Mouse (Mus musculus): Measurements from ENCODE around the gene Sh3rf3. TPM values are rescaled to one million over a fixed set of nuclear protein-coding genes. Genes with fewer than 3 reads are reported as not detected.

Sh3rf3 gene
- polyA plus RNA-seq, 1 experiment = 1.5 TPM

DNA sequence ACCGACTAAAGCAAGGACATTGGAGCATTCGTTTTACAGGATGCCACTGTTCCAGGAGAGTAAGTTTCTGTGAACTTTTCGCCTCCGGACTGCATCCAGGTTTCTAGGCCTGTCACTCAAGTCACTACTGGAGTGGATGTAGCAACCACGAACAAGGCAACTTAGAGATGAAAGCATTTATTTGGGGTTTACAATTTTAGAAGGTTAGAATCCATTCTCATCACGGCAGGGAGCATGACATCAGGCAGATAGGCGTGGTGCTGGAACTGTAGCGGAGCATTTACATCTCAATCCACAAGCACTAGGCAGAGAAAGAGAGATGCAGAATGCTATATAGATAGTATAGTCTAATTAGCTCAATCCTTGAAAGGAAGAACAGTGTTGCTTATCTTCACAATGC is 95.3 kb downstream of the Sh3rf3 start:
- H3K36me3 ChIP-seq (ENCODE audit: control insufficient read depth, insufficient read depth, low read length) = no peaks in the 10 kb centered on the region
- H3K27ac ChIP-seq (ENCODE audit: insufficient read depth, low read length) = no peak overlapping the region
- H3K27me3 ChIP-seq (ENCODE audit: control insufficient read depth, insufficient read depth, low read length) = no peaks in the 10 kb centered on the region
- WGBS = 90% methylated on average over 8 of the region's 8 CpGs
- no peak overlapping the region for H3K4me3 ChIP-seq (ENCODE audit: extremely low read depth, insufficient read depth, insufficient read length)
- TF ChIP-seq CTCF (IDR thresholded peaks at IDR 0.05; ENCODE audit: extremely low read depth, insufficient read depth, insufficient read length, insufficient replicate concordance) = no peak
- no peak for TF ChIP-seq POLR2A (IDR thresholded peaks at IDR 0.05; ENCODE audit: low read depth, low read length)
- DNase-seq (ENCODE audit: low read depth in 1 of 2, low spot score in 2 of 2) = no peak
- H3K4me1 ChIP-seq (ENCODE audit: control insufficient read depth, insufficient read depth, insufficient read length) = no peaks in the 10 kb centered on the region

DNA sequence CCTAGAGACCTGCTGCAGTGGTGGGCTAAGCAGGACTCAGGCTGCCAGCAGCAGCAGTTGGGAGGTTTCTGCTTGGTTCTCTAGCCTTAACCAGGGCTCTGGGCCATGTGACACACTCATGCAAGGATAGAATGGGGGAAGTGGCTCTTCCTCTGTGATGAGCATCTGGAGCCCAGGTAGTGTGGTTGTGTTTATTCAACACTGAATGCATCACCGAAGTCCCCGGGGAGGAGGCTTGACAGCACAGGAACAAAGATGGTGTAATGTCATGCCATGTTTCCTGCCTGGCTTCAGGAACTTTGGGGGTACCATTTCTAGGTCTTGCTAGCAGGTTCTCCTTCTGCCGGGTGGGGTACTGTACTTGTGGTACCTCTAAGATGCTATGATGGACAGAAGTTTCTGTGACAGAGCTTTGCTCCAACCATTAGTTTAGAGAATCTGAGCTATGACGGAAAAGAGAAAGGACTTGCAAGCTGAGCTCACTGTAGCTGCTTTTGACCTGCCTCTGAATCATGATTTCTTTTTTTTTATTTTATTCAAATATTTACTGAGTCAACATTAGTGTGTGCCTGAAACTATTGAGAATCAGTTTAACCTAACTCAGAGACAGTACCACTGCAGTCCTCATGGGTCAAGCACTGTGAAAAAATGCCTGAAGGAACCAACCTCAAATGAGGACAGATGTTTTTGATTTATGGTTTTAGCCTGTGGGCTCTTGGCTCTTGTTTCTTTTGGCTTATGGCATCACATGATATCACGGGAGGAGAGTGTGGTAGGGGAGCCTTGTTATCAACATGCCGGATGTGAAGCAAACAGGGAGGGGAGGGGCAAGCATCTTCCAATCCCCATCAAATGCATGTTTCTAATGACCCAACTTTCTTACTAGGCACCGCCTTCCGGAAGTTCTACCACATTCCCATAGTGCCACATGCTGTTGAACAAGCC is 102.4 kb downstream of the Sh3rf3 start:
- Histone ChIP-seq H3K36me3 (ENCODE audit: control insufficient read depth, insufficient read depth, low read length) (no peaks in the 10 kb centered on the region), H3K27ac (ENCODE audit: insufficient read depth, low read length) (no peak overlapping the region), H3K27me3 (ENCODE audit: control insufficient read depth, insufficient read depth, low read length) (no peaks in the 10 kb centered on the region), H3K4me1 (ENCODE audit: control insufficient read depth, insufficient read depth, insufficient read length) (no peaks in the 10 kb centered on the region), H3K4me3 (ENCODE audit: extremely low read depth, insufficient read depth, insufficient read length) (no peak overlapping the region)
- WGBS = 84% methylated on average over 8 of the region's 8 CpGs
- no peak for DNase-seq (ENCODE audit: low read depth in 1 of 2, low spot score in 2 of 2)
- TF ChIP-seq POLR2A (IDR thresholded peaks at IDR 0.05; ENCODE audit: low read depth, low read length) (no peak), CTCF (IDR thresholded peaks at IDR 0.05; ENCODE audit: extremely low read depth, insufficient read depth, insufficient read length, insufficient replicate concordance) (no peak)

DNA sequence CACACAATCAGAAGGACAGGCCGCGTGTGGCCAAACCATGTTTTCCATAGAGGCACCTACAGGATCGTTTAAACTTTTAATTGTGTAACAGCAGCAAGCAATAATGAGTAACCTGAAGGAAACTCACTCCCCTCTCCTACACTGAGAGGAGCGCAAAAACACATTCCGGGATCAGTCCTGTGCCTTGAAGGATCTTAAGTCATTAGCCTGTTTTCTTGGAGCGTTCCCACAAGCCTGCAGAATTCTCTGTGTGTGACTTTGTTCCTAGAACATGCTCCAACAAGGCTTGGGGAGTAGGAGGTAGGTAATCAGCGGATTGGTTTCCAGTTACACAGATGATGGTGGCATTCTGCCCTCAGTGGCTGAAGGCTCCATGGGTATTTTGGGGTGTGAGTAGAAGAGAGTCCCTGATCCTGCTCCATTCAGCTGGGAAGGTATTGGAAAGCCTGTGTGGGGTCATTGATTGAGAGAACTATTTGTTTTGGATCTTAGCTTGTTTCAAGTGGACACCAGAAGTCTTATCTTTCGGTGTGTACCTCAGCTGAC is 108.6 kb downstream of the Sh3rf3 start:
- Histone ChIP-seq H3K36me3 (ENCODE audit: control insufficient read depth, insufficient read depth, low read length) (no peaks in the 10 kb centered on the region), H3K27me3 (ENCODE audit: control insufficient read depth, insufficient read depth, low read length) (no peaks in the 10 kb centered on the region), H3K27ac (ENCODE audit: insufficient read depth, low read length) (no peak overlapping the region), H3K4me1 (ENCODE audit: control insufficient read depth, insufficient read depth, insufficient read length) (no peaks in the 10 kb centered on the region), H3K4me3 (ENCODE audit: extremely low read depth, insufficient read depth, insufficient read length) (no peak overlapping the region)
- WGBS = 88% methylated on average over 8 of the region's 8 CpGs
- TF ChIP-seq CTCF (IDR thresholded peaks at IDR 0.05; ENCODE audit: extremely low read depth, insufficient read depth, insufficient read length, insufficient replicate concordance) (no peak), POLR2A (IDR thresholded peaks at IDR 0.05; ENCODE audit: low read depth, low read length) (no peak)
- DNase-seq (ENCODE audit: low read depth in 1 of 2, low spot score in 2 of 2) = no peak

DNA sequence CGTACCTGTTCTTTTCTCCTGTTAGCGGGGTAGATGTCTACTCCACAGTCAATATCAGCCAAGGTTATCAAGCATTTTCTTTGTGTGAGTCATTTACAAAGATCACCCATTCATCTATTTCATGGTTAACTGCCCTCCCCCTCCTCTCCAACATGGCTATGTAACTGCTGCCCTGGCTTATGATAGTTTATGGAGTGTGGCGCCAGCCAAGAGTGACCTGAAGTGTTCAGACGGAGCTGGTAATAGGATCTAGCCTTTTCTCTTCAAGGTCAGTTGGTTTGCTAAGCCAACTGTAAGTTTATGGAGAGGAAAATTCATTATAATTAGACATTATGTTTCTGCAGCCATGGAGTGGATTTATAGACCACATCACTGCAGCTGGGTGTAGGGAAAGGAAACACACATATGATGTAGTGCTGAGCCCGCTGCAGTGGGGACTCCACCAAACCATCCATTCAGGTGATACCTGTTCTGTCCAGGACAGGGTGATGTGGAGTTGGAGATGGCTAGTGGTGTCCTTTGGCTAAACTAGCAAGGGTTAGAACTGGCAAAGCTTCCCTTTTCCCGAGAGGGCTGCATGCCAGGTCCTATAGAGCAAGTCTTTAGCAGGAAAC is 109.2 kb downstream of the Sh3rf3 start:
- no peak for DNase-seq (ENCODE audit: low read depth in 1 of 2, low spot score in 2 of 2)
- H3K27me3 ChIP-seq (ENCODE audit: control insufficient read depth, insufficient read depth, low read length) = no peaks in the 10 kb centered on the region
- no peak overlapping the region for H3K27ac ChIP-seq (ENCODE audit: insufficient read depth, low read length)
- no peaks in the 10 kb centered on the region for H3K36me3 ChIP-seq (ENCODE audit: control insufficient read depth, insufficient read depth, low read length)
- 91% methylated on average over 6 of the region's 6 CpGs for WGBS
- H3K4me3 ChIP-seq (ENCODE audit: extremely low read depth, insufficient read depth, insufficient read length) = no peak overlapping the region
- H3K4me1 ChIP-seq (ENCODE audit: control insufficient read depth, insufficient read depth, insufficient read length) = no peaks in the 10 kb centered on the region
- TF ChIP-seq POLR2A (IDR thresholded peaks at IDR 0.05; ENCODE audit: low read depth, low read length) = no peak
- no peak for TF ChIP-seq CTCF (IDR thresholded peaks at IDR 0.05; ENCODE audit: extremely low read depth, insufficient read depth, insufficient read length, insufficient replicate concordance)

DNA sequence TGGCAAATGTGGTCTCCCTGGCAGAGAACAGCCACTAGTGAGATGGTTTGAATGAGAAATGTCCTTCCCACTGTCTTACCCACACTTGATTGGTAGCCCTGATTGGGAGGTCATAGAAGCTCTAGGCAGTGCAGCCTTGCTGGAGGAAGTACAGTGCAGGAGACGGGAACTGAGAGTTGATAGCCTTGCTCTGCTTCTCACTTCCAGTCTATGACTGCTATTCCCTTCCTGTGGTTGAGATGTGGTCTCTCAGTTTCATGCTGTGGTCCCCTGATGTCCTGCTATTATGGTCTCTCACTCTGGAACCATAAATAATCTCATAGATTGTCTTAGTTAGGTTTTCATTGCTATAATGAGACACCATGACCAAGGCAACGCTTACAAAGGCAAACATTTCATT is 109.8 kb downstream of the Sh3rf3 start:
- Histone ChIP-seq H3K4me3 (ENCODE audit: extremely low read depth, insufficient read depth, insufficient read length) (no peak overlapping the region), H3K36me3 (ENCODE audit: control insufficient read depth, insufficient read depth, low read length) (no peaks in the 10 kb centered on the region), H3K4me1 (ENCODE audit: control insufficient read depth, insufficient read depth, insufficient read length) (no peaks in the 10 kb centered on the region), H3K27me3 (ENCODE audit: control insufficient read depth, insufficient read depth, low read length) (no peaks in the 10 kb centered on the region), H3K27ac (ENCODE audit: insufficient read depth, low read length) (no peak overlapping the region)
- TF ChIP-seq POLR2A (IDR thresholded peaks at IDR 0.05; ENCODE audit: low read depth, low read length) (no peak), CTCF (IDR thresholded peaks at IDR 0.05; ENCODE audit: extremely low read depth, insufficient read depth, insufficient read length, insufficient replicate concordance) (no peak)
- no peak for DNase-seq (ENCODE audit: low read depth in 1 of 2, low spot score in 2 of 2)
- WGBS = 44% methylated on average over 2 of the region's 2 CpGs

DNA sequence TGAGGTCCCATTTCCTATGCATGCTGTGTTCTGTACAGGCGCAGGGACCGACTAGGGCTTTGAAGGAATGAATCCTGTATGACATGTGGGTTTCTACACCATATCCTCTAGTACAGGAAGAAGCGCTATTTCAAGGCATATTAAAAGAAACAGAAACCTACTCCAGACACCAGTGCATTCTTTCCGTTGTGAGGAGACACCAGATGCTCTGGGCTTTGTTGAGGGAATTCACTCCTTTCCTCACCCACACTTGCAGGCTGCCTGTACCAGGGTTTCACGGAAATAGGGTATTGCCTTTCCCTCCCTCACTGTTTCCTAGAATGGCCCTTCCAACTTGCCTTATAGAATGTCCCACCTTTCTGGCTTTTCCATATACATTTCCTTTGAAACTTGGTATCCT is 113.4 kb downstream of the Sh3rf3 start:
- Histone ChIP-seq H3K4me1 (ENCODE audit: control insufficient read depth, insufficient read depth, insufficient read length) (no peaks in the 10 kb centered on the region), H3K27me3 (ENCODE audit: control insufficient read depth, insufficient read depth, low read length) (no peaks in the 10 kb centered on the region), H3K4me3 (ENCODE audit: extremely low read depth, insufficient read depth, insufficient read length) (no peak overlapping the region), H3K36me3 (ENCODE audit: control insufficient read depth, insufficient read depth, low read length) (no peaks in the 10 kb centered on the region), H3K27ac (ENCODE audit: insufficient read depth, low read length) (no peak overlapping the region)
- TF ChIP-seq CTCF (IDR thresholded peaks at IDR 0.05; ENCODE audit: extremely low read depth, insufficient read depth, insufficient read length, insufficient replicate concordance) (no peak), POLR2A (IDR thresholded peaks at IDR 0.05; ENCODE audit: low read depth, low read length) (no peak)
- no peak for DNase-seq (ENCODE audit: low read depth in 1 of 2, low spot score in 2 of 2)
- WGBS = 52% methylated on average over 5 of the region's 5 CpGs

Data from spleen, adult 2 months (tissue).